Mouse (Mus musculus): ENCODE results near the gene Sdr42e1.

GRCm38 (mm10) chr8:117652318-117652717 is 21.2 kb downstream of the Sdr42e1 start:
- TF ChIP-seq CTCF (IDR thresholded peaks at IDR 0.05; ENCODE audit: insufficient read depth, low read depth, low read length) (no peak), POLR2A (IDR thresholded peaks at IDR 0.05; ENCODE audit: insufficient read depth, low read depth, low read length) (no peak)

Data from olfactory bulb, adult 2 months (tissue).